ENCODE assay signal across 7 mouse cellular contexts in the genomic region with DNA sequence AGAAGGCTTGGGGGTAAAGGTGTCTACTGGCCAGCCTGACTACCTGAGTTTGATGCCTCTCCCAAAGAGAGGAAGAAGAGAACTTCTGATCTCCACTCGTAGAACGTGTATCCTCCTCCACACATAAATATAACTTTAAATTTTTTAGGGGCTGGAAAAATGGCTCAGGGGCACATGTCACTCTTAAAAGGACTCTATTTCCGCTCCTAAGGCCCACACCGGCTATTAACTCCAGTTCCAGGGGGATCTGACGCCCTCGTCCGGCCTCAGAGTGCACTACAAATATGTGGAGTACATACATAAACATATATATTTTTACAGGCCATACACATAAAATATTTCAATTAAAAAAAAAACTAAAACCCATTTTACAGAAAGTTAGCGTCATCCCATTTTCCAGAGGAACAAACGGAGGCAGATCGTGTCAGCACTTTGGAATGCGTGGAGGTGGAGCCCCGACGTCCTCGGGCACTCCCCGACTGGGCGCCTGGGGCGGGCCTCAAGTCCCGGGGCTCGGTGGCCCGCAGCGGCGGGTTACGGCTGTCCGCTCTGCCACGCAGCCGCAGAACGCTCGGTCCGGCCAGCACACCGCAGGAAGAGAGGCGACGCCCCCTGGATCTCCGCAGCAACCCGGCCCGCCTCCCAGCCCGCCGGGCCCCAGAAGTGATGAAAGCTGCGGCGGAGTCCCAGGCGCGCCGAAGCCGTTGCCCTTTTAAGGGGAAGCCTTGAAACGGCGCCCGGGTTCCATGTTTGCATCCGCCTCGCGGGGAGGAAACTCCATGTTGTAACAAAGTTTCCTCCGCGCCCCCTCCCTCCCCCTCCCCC. TPM values are rescaled to one million over a fixed set of nuclear protein-coding genes. Genes with fewer than 3 reads are reported as not detected.
DNase-seq lines count a peak whose midpoint lies in the region; ATAC-seq lines count a peak whose summit lies in the region.

A gene (plus strand): TSS at position 586 of the 825 bp plus-strand sequence.

- no peaks in the 10 kb centered on the region for H3K9me3 ChIP-seq in intestine, embryonic 15.5 days
- no peaks in the 10 kb centered on the region for H3K9me3 ChIP-seq in midbrain, embryonic 10.5 days (replicated peaks)

- H3K27me3 ChIP-seq in intestine, embryonic 15.5 days (replicated peaks): no peaks in the 10 kb centered on the region
- peaks cover 31% of the 10 kb centered on the region for H3K27me3 ChIP-seq in midbrain, embryonic 10.5 days (ENCODE audit: low read depth, poor library complexity, severe bottlenecking)

- peak; percentile 94 to 95 for DNase-seq in adrenal gland, adult 18-20 months (ENCODE audit: low spot score in 2 of 2)
- DNase-seq in embryo, embryonic 11 days: peak; percentile 99
- DNase-seq in gastrocnemius, postnatal 36 days: peak; percentile 95 to 98
- DNase-seq in left cerebral cortex, postnatal 25 days (ENCODE audit: low spot score in 2 of 2): peak; percentile 95 to 96
- DNase-seq in midbrain, embryonic 10.5 days (ENCODE audit: low spot score): peak; percentile 95
- DNase-seq in right cerebral cortex, postnatal 4 days: peak; percentile 96

- H3K4me2 ChIP-seq in intestine, embryonic 15.5 days (replicated peaks): peak within 1 kb of the TSS; percentile 94

- H3K4me1 ChIP-seq in intestine, embryonic 15.5 days (replicated peaks): peaks cover 51% of the 10 kb centered on the region
- H3K4me1 ChIP-seq in midbrain, embryonic 10.5 days: peaks cover 64% of the 10 kb centered on the region

- peaks cover 13% of the 10 kb centered on the region; the same call in 1 of the 2 replicates for H3K36me3 ChIP-seq in intestine, embryonic 15.5 days
- H3K36me3 ChIP-seq in midbrain, embryonic 10.5 days: peaks cover 30% of the 10 kb centered on the region

- peak; percentile 76 for ATAC-seq in intestine, embryonic 15.5 days

- H3K4me3 ChIP-seq in intestine, embryonic 15.5 days (replicated peaks): peak within 1 kb of the TSS; percentile 85
- H3K4me3 ChIP-seq in midbrain, embryonic 10.5 days: peak within 1 kb of the TSS; percentile 97

- peak within 1 kb of the TSS; percentile 84 for H3K9ac ChIP-seq in intestine, embryonic 15.5 days

- peak within 1 kb of the TSS; percentile 99 for H3K27ac ChIP-seq in intestine, embryonic 15.5 days
- H3K27ac ChIP-seq in midbrain, embryonic 10.5 days (replicated peaks): peak within 1 kb of the TSS; percentile 99

- 3% methylated on average over 50 of the region's 51 CpGs for WGBS in intestine, embryonic 15.5 days
- 2% methylated on average over 51 of the region's 51 CpGs for WGBS in midbrain, embryonic 10.5 days

- intact Hi-C loops in gastrocnemius, postnatal 36 days (cut with DNase I): no loop called here
- intact Hi-C loops in left cerebral cortex, postnatal 25 days (cut with DNase I): loop anchor here (2.0 to 5.0 kb wide), 2 partner anchors 28 to 154 kb away; a partner anchor contains a TSS

RNA-seq across cellular contexts. Expression of the gene that starts here (rescaled TPM):
- total RNA-seq in adrenal gland, adult 18-20 months (2021): 100 to 1,000 TPM; 133 to 136 TPM
- 10 to 100 TPM; 82.2 to 97.4 TPM for total RNA-seq in gastrocnemius, postnatal 36 days (2021)
- 75.4 and 78.7 TPM in 2 replicates for polyA plus RNA-seq in intestine, embryonic 15.5 days (2015; fragmentation: Nextera tagmentation; extraction: Ambion mirVana)
- 10 to 100 TPM; 22.5 to 27.1 TPM for total RNA-seq in left cerebral cortex, postnatal 25 days (2021)
- 31.8 and 34.4 TPM in 2 replicates for polyA plus RNA-seq in midbrain, embryonic 10.5 days (2016; fragmentation: Nextera tagmentation; extraction: Ambion mirVana)

Comparison
In these comparisons a context has a peak if more than half of its experiments do, and no peak if none do; other contexts are left out.
1. Peak in every context shown above with its lines: DNase-seq, ATAC-seq, H3K4me3 ChIP-seq and H3K27ac ChIP-seq.